Mouse (Mus musculus) stomach, embryonic 14.5 days (tissue): ENCODE data around the gene Son. TPM values are rescaled to one million over a fixed set of nuclear protein-coding genes. Genes with fewer than 3 reads are reported as not detected.

Source experiments
- ATAC-seq: fragments of 200-750 bp; cut with Nextera tagmentation; 2 replicates; pipeline ENCODE4 v1.8.0; 2017; ENCODE audit warnings: low read depth, moderate TSS enrichment; ENCODE audit not compliant: insufficient number of reproducible peaks, insufficient read depth, low FRiP score
- H3K27ac ChIP-seq: fragments of 300-500 bp; sonication (generic); 2 replicates; pipeline ENCODE4 v1.5.1; 2014; ENCODE audit warnings: mild to moderate bottlenecking, low read length, moderate library complexity, mixed read lengths
- H3K27me3 ChIP-seq: fragments of 300-500 bp; sonication (generic); 2 replicates; pipeline ENCODE4 v1.6.1; 2014; ENCODE audit warnings: low read length, control low read depth, mixed read lengths; ENCODE audit not compliant: control insufficient read depth, insufficient read depth
- H3K36me3 ChIP-seq: fragments of 300-500 bp; sonication (generic); 2 replicates; pipeline ENCODE4 v1.6.1; 2014; ENCODE audit warnings: mild to moderate bottlenecking, control low read depth, low read length, moderate library complexity, mixed read lengths; ENCODE audit not compliant: control insufficient read depth, insufficient read depth
- H3K4me1 ChIP-seq: fragments of 300-500 bp; sonication (generic); 2 replicates; pipeline ENCODE4 v1.6.1; 2014; ENCODE audit warnings: low read length, control low read depth, mixed read lengths; ENCODE audit not compliant: control insufficient read depth, insufficient read depth
- H3K4me2 ChIP-seq: fragments of 300-500 bp; sonication (generic); replicated peaks from 2 replicates; pipeline ENCODE4 v1.6.1; 2014; ENCODE audit warnings: low read depth, low read length, control low read depth
- H3K4me3 ChIP-seq: fragments of 300-500 bp; sonication (generic); 2 replicates; pipeline ENCODE4 v1.5.1; 2014; ENCODE audit warnings: low read depth, low read length, control low read depth
- H3K9ac ChIP-seq: fragments of 300-500 bp; sonication (generic); replicated peaks from 2 replicates; pipeline ENCODE4 v1.6.1; 2014; ENCODE audit warnings: low read depth, mild to moderate bottlenecking, control low read depth, low read length, moderate library complexity, mixed read lengths
- H3K9me3 ChIP-seq: fragments of 300-500 bp; sonication (generic); 2 replicates; pipeline ENCODE4 v1.6.1; 2016; ENCODE audit warnings: low read depth, low read length, control low read depth; ENCODE audit not compliant: control insufficient read depth
- WGBS: fragments of 180-500 bp; shearing (Covaris S2); extraction: QIAGEN DNeasy Blood & Tissue Kit; methylation state at CpG from one replicate; pipeline ENCODE4 v1.1.7; 2014; 5-methylcytosine and 5-hydroxymethylcytosine counted together
- polyA plus RNA-seq: library from polyadenylated mRNA; unstranded; fragments of >200 nt; fragmentation: Nextera tagmentation; extraction: Ambion mirVana; gene quantifications from 2 replicates; pipeline ENCODE4 v1.2.1, GENCODE M21; 2014

Son gene
- polyA plus RNA-seq, 1 experiment from 2014 or later: 181 TPM

- peaks cover 8% of the 10 kb centered on the region; the same call in 1 of the 2 replicates for H3K4me1 ChIP-seq
- peaks cover 2% of the 10 kb centered on the region; the same call in 1 of the 2 replicates for H3K36me3 ChIP-seq
- ATAC-seq: no peak
- WGBS: 83% methylated on average over 15 of the region's 15 CpGs
- H3K9me3 ChIP-seq: no peaks in the 10 kb centered on the region
- H3K9ac ChIP-seq: peak overlapping the region; percentile 22
- no peaks in the 10 kb centered on the region for H3K27me3 ChIP-seq
- H3K4me2 ChIP-seq: peak overlapping the region; percentile 68
- peak overlapping the region; percentile 85 for H3K4me3 ChIP-seq
- no peak overlapping the region for H3K27ac ChIP-seq
Observed at GRCm38 (mm10) chr16:91727433-91727832, 80.1 kb downstream of the Son start.

DNA sequence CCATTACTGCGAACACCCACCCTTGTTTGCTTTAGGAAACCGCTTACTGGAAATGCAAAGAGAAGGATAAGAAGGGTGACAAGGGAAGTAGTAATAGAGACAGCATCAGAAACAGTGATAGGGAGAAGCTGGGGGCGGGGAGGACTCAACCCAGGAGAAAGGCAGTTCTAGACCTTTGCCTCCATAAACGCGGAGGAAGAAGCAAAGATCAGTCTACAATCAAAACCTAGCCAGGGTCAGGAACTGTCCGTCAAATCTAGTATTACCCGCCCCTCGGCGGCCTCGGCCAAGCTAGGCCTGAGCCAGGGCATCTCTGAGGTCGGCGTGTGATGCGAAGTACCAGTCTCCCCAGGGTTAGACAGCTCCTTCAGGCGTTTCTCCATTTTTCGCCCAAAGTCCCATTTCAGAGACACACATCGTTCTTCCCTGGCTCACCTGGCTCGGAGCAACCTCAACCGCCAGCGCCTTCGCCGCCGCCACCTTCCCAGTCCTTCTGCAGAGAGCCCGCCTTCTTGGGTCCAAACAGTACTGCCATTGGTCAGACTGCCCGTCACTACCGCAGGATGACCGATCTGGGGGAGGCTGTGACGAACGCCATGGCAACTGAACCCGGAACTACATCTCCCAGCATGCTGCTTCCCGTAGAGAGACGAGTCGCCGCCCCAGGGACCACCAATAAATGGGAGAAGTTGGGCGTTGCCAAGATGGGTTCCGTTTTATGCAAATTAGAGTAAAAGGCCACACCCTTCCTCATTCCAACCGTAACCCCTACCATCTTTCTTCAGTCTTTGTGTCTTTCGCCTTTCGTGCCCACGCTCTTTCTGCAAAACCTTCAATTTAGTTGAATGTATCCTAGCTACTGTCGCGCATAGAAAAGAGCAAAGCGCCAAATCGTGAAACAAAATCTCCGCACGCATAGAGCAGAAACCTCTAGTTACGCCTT is 81.1 kb downstream of the Son start, which contains the start of gene Cryzl1:
TSS of gene Cryzl1 (minus strand) at position 853 of the 943 bp plus-strand sequence.
- 1% methylated on average over 46 of the region's 46 CpGs for WGBS
- Histone ChIP-seq H3K27me3 (no peaks in the 10 kb centered on the region), H3K9me3 (no peaks in the 10 kb centered on the region), H3K27ac (peak within 1 kb of the TSS; percentile 87), H3K4me2 (peak within 1 kb of the TSS; percentile 73), H3K4me1 (peaks cover 8% of the 10 kb centered on the region; the same call in 1 of the 2 replicates), H3K4me3 (peak within 1 kb of the TSS; percentile 85), H3K36me3 (peaks cover 2% of the 10 kb centered on the region; the same call in 1 of the 2 replicates), H3K9ac (peak within 1 kb of the TSS; percentile 97)
- peak; percentile 97 for ATAC-seq

Other genes with a start within 250 kb of the Son start
- 33.0 and 34.1 TPM in 2 replicates for gene Il10rb, start 241.3 kb upstream of the Son start, polyA plus RNA-seq
- gene Ifnar1, start 162.3 kb upstream of the Son start, polyA plus RNA-seq: 61.7 and 63.9 TPM in 2 replicates
- gene Ifngr2, start 100.4 kb upstream of the Son start, polyA plus RNA-seq: 44.0 and 51.8 TPM in 2 replicates
- 29.7 and 33.3 TPM in 2 replicates for gene Tmem50b, start 49.7 kb upstream of the Son start, polyA plus RNA-seq
- gene Dnajc28, start 28.5 kb upstream of the Son start, polyA plus RNA-seq: 2.7 and 4.1 TPM in 2 replicates
- 95.8 and 114 TPM in 2 replicates for gene Gart, start 554 bp upstream of the Son start, polyA plus RNA-seq
- 22.9 and 26.2 TPM in 2 replicates for gene Donson, start 41.3 kb downstream of the Son start, polyA plus RNA-seq
- 82.1 and 88.9 TPM in 2 replicates for gene Cryzl1, start 81.5 kb downstream of the Son start, polyA plus RNA-seq
- gene Itsn1, start 81.8 kb downstream of the Son start, polyA plus RNA-seq: 25.1 and 26.4 TPM in 2 replicates